Mouse (Mus musculus): Measurements from ENCODE around the gene Gm49405.
"Not testable (repeated sequence)": the region's sequence is repeated elsewhere in the genome, so short reads cannot be mapped to it uniquely, and the experiment has no call there.

The Gm49405 gene

DNA sequence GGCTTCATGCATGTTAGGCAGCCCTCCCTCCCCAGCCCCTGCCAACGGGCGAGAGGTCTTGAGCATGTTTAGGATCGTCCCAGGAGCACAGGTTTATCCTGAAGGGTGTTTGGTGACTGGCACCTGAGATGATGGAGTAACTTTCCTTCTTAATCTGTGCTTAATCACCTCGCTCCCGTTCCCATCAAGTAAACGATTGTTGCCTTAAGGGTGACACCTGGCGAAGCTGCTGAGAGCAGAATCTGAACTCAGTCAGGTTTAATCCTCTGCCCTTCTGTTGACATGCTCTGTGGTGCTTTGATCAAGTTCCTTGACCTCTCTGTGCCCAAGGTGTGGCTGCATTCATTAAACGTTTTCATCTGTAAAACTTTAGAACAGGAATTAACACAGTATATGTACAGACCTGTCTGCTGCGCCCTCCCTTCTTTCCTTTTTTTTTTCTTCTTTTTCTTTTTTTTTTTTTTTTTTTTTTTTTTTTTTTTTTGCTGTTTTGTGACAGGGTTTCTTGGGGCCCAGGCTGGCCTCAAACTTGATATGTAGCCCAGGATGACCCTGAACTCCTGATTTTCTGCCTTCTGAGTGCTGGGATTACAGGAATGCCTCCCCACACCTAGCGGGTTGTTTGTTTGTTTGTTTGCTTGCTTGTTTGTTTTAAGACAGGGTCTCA is 17.6 kb downstream of the Gm49405 start:
- no peak for DNase-seq

GRCm38 (mm10) chr19:4018743-4019583 is 18.5 kb downstream of the Gm49405 start:
- peak; percentile 85 for DNase-seq

DNA sequence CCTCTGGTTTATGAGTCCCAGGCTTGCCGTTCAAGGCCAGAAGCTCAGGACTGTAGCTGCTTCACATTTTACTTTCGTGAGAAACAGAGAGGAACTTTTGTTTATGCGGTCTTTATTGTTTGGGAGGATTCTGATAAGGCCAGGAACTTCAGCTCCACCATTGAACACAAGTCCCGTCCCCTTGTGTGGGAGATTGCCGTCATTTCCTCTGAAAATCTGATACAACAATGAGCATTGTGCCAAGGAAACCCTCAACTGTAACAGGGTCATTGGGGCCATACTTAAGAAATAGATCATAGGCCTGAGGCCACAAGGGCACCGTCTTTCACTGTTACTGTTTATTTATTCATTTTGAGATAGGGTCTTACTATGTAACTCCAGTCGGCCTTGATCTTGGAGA is 22.8 kb downstream of the Gm49405 start:
- no peak for DNase-seq

- DNase-seq = no peak
These were observed 27.1 kb downstream of the Gm49405 start for GRCm38 (mm10) chr19:4027576-4027975.

DNA sequence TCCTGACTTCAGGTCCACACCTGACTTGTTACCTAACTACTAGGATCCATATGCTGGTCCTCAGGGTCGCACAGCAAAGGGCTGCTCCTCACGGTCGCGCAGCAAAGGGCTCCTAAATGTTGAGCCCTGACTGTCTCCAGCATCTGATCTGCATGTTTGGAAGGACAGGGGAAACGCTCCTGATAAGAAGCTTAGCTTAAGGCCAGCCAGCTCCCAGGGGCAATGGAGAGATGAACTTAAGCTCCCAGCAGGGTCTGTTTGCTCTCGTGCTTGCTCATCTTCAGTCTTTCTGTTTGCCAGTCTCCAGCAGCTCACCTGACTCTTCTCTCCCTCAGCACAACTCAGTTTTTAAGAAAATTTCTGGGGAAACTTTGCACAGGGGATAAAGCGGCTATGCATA is 32.2 kb downstream of the Gm49405 start:
- no peak for DNase-seq

DNA sequence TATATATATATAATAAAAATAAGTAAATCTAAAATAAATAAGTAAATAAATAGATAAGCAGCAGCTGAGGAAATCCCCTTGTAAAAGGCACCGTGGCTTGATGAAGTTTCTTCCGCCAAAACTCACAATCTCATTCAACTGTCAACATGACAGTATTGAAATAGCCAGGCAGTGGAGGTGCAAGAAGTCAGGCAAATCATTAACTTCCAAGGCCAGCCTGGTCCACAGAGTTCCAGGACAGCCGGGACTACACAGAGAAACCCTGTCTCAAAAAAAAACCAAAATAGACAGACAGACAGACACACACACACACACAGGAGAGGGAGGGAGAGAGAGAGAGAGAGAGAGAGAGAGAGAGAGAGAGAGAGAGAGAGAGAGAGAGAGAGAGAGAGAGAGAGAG is 32.9 kb downstream of the Gm49405 start:
- DNase-seq = no peak

DNA sequence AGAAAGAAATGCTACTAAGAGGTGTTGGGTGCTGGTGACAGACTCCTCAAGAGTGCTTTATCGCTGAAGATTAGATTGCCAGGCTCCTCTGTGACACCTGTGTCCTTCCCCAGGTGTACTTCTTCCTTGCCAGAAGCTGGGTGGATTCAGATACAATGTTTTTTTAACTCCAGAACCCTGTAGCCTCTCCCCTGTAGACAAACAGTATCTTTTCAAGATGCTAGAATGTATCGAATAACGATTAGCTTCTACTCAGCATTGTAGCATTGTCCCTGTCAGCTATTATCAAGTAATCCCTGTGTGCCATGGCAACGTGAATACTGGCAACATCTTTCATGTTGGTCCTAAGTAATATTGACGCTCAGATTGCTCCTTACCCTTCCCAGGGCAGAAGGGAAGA is 33.3 kb downstream of the Gm49405 start:
- no peak for DNase-seq

DNA sequence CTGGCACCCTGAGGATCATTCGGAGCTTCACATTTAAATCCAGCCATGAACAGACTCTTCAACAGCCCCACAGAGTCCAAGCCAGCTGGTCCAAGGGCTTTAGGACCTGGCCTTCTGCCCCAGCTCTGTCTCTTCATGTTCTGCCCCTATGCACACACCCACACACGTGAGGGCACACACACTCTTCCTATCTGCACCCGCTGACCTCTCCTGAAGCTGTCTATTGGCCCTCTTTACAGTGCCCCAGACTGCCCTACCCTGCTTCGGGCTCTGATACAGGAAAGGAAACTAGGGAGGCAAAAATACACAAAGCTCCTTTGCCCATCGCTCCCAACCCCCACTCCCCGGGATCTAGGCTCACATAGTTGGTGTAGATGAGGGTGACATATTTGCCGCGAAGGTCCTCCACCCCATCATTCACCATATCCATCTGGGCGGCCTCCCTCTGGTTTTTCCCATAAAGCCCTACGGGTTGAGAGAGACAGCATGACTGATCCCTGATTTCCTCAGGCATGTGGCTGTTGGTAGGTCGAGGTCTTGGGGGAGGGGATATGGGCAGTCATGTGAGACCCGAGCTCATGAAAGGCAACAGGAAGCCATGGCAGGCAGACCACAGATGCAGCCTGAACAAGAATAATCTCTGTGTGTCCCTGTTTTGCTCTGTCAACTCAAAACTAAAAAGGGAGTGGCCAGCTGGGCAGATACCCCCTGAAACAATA is 36.1 kb downstream of the Gm49405 start:
- no peak for DNase-seq

GRCm38 (mm10) chr19:4037154-4037787 is 36.8 kb downstream of the Gm49405 start:
- DNase-seq = not testable (repeated sequence)

DNA sequence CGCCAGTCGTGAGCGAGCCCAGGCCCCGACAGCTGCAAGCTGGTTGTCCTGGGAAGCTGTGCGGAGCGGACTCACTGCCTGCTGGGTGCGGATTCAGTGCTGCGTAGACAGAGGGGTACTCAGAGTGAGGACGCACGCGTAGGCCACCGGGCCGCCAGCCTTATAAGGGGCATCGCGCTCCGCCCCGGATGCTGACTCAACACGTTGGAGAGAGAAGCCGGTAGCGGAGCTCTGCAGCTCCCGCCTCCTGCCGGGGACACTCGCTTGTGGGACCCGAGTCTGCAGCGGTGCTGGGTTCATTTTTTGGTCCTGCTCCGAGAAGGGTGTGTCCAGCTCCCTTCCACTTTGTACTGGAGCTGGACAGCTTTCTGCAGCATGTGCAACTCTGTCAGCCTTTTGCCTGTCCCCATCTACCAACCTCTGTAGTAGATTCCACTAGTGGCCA is 37.4 kb downstream of the Gm49405 start, which contains the start of gene Gstp1:
Gene Gstp1 (minus strand): TSS at position 198 of the 445 bp plus-strand sequence.
- peak; percentile 90 for DNase-seq

- DNase-seq = not testable (repeated sequence)
These were observed 40.5 kb downstream of the Gm49405 start for GRCm38 (mm10) chr19:4040941-4041340.

DNA sequence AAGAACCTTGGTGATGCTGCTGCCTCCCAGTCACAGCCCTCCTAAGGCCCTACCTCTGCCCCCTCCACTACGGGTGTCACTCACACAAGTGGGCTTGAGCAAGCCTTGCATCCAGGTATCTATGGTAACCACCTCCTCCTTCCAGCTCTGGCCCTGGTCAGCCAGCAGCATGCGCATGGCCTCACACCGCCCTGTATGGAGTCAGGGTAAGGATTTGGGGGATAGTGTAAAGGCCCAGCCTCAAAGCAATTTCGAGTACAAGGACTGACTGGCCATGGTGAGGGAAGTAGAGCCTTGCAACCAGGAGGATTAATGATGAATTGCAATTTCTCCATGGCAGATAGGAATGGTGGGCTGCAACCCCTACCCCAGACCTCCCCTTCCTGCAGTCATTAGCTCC is 41.1 kb downstream of the Gm49405 start:
- DNase-seq = not testable (repeated sequence)

DNA sequence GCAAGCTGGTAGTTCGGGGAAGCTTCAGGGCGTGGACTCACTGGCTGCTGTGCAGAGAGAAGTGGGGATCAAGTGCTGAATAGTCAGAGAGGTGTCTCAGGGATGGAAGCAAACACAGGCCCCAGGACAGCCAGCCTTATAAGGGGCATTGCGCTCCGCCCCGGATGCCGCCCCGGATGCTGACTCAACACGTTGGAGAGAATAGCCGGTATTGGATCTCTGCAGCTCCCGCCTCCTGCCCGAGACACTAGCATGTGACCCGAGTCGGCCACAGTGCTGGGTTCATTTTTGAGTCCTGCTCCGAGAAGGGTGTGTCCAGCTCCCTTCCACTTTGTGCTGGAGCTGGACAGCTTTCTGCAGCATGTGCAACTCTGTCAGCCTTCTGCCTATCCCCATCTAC is 41.7 kb downstream of the Gm49405 start:
- DNase-seq = peak; percentile 46

DNA sequence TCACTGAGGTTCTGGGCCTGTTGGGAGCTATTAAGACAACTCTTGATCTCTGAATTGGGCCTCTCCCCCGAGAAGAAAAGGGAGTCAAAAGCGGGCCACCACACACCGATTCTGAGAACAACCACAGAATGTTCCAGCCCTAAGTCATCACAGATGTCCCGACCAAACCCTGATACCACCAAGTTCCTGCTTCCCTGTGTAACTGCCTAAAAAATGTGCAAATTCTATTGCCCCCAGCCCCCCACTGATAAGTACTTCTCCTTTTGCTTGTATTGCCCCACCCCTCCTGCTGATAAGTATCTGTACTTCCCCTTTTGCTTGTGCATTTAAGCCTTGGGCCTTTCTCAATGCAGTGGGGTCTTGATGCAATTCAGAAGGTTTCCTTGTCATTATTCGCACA is 43.7 kb downstream of the Gm49405 start:
- not testable (repeated sequence) for DNase-seq

DNA sequence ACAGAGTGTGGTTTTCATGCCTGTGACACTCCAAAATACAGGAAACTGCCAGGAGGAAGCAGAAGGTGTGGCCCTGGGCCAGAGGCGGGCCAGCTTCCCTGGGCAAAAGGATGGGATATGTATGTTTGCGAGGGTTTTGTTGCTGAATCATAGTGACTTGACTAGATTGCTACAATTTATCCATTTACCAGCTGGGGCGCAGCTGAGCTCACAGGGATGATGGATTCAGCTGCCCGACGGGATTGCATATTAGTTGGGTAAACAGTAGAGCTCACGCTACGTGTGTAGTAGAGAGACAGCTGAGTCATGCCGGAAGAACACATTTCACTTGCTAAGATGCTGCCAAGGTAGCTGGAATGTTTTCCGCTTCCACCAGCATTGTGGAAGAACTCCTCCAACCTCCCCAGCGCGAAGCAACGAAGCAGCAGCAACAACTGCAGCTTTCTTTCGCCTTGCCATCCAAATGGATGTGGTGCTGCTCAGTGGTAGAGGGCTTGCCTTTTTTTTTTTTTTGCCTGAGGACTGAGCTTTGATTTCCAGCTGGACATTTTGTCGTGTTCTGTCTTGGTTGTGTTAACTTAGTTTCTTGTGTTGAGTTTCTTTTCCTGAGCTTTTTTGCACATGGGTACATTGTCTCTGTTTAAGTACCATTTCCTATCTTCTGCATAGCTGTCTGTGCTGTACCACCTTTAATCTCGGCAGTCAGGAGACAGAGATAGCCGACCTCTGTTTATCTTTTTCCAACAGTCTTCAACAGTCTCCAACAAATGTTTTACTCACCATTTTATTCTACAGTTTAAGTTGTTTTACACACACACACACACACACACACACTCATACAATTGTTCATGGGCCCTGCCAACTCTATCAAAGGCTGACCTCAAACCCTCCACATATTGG is 45.8 kb downstream of the Gm49405 start, which contains the start of gene Gstp2:
Gene Gstp2 (minus strand): TSS at position 58 of the 900 bp plus-strand sequence.
- DNase-seq = peak; percentile 81

DNA sequence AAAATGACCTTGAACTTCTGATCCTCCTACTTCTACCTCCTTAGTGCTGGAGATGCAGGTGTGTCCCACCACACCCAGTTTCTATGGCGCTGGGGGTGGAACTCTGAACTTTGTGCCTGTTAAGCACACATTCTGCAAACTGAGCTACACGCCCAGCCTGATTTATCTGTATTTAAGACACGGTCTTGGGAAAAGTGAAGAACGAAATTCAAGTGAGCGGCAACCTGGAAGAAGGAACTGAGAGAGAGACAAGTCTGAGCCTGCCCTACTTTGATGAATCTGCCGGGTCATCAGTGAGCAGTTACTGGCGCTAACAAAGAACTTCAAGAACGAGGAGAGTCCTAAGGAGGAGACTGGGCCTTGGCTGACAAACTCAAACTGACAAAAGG is 46.4 kb downstream of the Gm49405 start:
- DNase-seq = no peak

GRCm38 (mm10) chr19:4047859-4048258 is 47.4 kb downstream of the Gm49405 start:
- DNase-seq = peak; percentile 93

DNA sequence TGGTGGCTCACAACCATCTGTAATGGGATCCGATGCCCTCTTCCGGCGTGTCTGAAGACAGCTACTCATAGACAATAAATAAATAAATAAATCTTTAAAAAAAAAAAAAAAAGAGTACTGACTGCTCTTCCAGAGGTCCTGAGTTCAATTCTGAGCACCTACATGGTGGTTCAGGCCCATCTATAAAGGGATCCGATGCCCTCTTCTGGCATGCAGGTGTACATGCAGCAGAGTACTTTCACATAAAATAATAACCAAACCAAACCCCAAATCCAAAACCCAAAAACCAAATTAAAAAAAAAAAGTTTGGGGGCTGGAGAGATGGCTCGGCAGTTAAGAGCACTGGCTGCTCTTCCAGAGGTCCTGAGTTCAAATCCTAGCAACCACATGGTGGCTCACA is 48.6 kb downstream of the Gm49405 start:
- DNase-seq = not testable (repeated sequence)

GRCm38 (mm10) chr19:4051016-4051415 is 50.6 kb downstream of the Gm49405 start:
- no peak for DNase-seq

GRCm38 (mm10) chr19:4051741-4052515 is 51.5 kb downstream of the Gm49405 start:
- peak; percentile 86 for DNase-seq

GRCm38 (mm10) chr19:4052516-4053030 is 52.1 kb downstream of the Gm49405 start:
- no peak for DNase-seq
